Mouse (Mus musculus) stomach, postnatal 0 days (tissue): Measurements from ENCODE around the gene 4930470P17Rik.

ENCODE experiments used
- CTCF ChIP-seq: IDR thresholded peaks from 2 replicates; pipeline ENCODE4 v1.5.1; 2016; ENCODE audit warnings: antibody characterized with exemption, low read depth, mild to moderate bottlenecking, moderate library complexity
- EP300 ChIP-seq: optimal IDR thresholded peaks from 2 replicates; pipeline ENCODE3; 2016; ENCODE audit warnings: antibody characterized with exemption

GRCm38 (mm10) chr2:170601917-170602316 lies at the start of gene 4930470P17Rik:
- TF ChIP-seq CTCF (no peak), EP300 (no peak)
